8 mouse cellular contexts compared by ENCODE assay signal in genomic region chr14:27808080-27808479, GRCm38 (mm10).
DNase-seq lines count a peak whose midpoint lies in the region; ATAC-seq lines count a peak whose summit lies in the region.

No protein-coding gene starts in this region.

- WGBS in liver, embryonic 11.5 days, result 6% methylated on average over 9 of the region's 9 CpGs

- no peak overlapping the region for H3K4me3 ChIP-seq in liver, embryonic 11.5 days (ENCODE audit: low read depth, low read length)

- no peak overlapping the region for H3K9ac ChIP-seq in liver, embryonic 11.5 days (ENCODE audit: low read depth, low read length)

- peaks cover 4% of the 10 kb centered on the region; the same call in 1 of the 2 replicates for H3K9me3 ChIP-seq in liver, embryonic 11.5 days (ENCODE audit: control insufficient read depth, low read length)

- intact Hi-C loops in left cerebral cortex, postnatal 10 days (cut with DNase I), result loop anchor here (10.0 kb wide), 2 partner anchors 1287 to 1637 kb away; no protein-coding TSS in a partner anchor

- H3K27me3 ChIP-seq in liver, embryonic 11.5 days (replicated peaks; ENCODE audit: control insufficient read depth, insufficient read depth, low read length), result no peaks in the 10 kb centered on the region

- H3K36me3 ChIP-seq in liver, embryonic 11.5 days (ENCODE audit: control insufficient read depth, insufficient read depth, low read length), result no peaks in the 10 kb centered on the region

- DNase-seq in liver, result peak; percentile 32
- no peak for DNase-seq in liver, embryonic 11.5 days (ENCODE audit: low spot score)
- peak; percentile 62 for DNase-seq in R1 (ENCODE audit: low read depth, low spot score)
- peak; percentile 65 to 73 for DNase-seq in cerebellum, postnatal 25 days
- peak; percentile 39 for DNase-seq in heart, adult 8-10 months (ENCODE audit: low spot score)
- DNase-seq in left cerebral cortex, postnatal 10 days (ENCODE audit: extremely low spot score in 1 of 2, low spot score in 2 of 2), result peak; percentile 42 to 76
- DNase-seq in natural killer cell, adult 2 months (ENCODE audit: low spot score in 2 of 2), result peak; percentile 3 to 5

- no peaks in the 10 kb centered on the region; the same call in 1 of the 2 replicates for H3K4me1 ChIP-seq in liver, embryonic 11.5 days (replicated peaks; ENCODE audit: control insufficient read depth, insufficient read depth, low read length)

- no peak overlapping the region for H3K27ac ChIP-seq in liver, embryonic 11.5 days (ENCODE audit: low read depth, low read length)

- no peak overlapping the region; the same call in 1 of the 2 replicates for H3K4me2 ChIP-seq in liver, embryonic 11.5 days

- no peak for ATAC-seq in liver, embryonic 11.5 days (replicated peaks; ENCODE audit: low FRiP score)
- no peak for ATAC-seq in erythroid progenitor cell, adult 5-6 weeks (replicated peaks; ENCODE audit: low FRiP score, poor library complexity, severe bottlenecking)
